Comparison of ENCODE assay signal across 10 mouse cellular contexts in the genomic region with DNA sequence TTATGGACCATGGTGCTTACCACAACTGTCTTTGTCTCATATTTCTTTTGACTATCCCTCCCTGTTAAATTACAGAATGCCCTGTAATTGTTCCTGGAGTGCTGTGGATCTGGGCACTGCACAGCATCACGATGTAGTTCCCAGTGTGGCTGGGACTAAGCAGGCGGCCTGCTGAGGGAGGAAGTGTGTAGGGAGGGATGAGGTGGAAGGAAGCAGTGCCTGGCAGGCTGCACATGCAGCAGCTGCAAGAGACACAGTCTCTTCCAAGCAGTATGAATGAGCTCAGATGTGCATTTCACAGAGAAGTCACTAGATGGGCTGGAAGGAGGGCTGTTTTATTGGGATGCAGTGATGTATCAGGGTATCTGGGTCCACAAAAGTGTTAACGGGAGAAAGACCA. TPM values are rescaled to one million over a fixed set of nuclear protein-coding genes. Genes with fewer than 3 reads are reported as not detected.
DNase-seq lines count a peak whose midpoint lies in the region; ATAC-seq and TF ChIP-seq lines count a peak whose summit lies in the region.
"Had no signal": no experiment of that assay in that cellular context is flagged by ENCODE, and none has a peak within 500 bp of the region (broad histone marks: within the 10 kb centered on the region; RNA-seq: fewer than 3 reads in every experiment).

No protein-coding gene starts in this region.

- peaks cover 25% of the 10 kb centered on the region for H3K4me1 ChIP-seq in hindbrain, embryonic 14.5 days (replicated peaks; ENCODE audit: control insufficient read depth, insufficient read depth, low read length)
- peaks cover 20% of the 10 kb centered on the region for H3K4me1 ChIP-seq in midbrain, embryonic 16.5 days (ENCODE audit: control insufficient read depth, insufficient read depth, low read length)
- H3K4me1 ChIP-seq in lung, postnatal 0 days (ENCODE audit: insufficient read depth, low read depth, low read length), result no peaks in the 10 kb centered on the region
- H3K4me1 ChIP-seq: liver, embryonic 13.5 days had no signal

- H3K27me3 ChIP-seq in hindbrain, embryonic 14.5 days (ENCODE audit: control insufficient read depth, insufficient read depth, low read length), result no peaks in the 10 kb centered on the region
- H3K27me3 ChIP-seq in midbrain, embryonic 16.5 days (ENCODE audit: control insufficient read depth, insufficient read depth, low read depth, low read length), result no peaks in the 10 kb centered on the region
- H3K27me3 ChIP-seq in lung, postnatal 0 days (replicated peaks; ENCODE audit: insufficient read depth, low read length), result no peaks in the 10 kb centered on the region
- H3K27me3 ChIP-seq: liver, embryonic 13.5 days had no signal

- WGBS in hindbrain, embryonic 14.5 days, result 27% methylated on average over 3 of the region's 3 CpGs
- WGBS in midbrain, embryonic 16.5 days, result 26% methylated on average over 3 of the region's 3 CpGs
- 33% methylated on average over 3 of the region's 3 CpGs for WGBS in lung, postnatal 0 days

- no peak for TF ChIP-seq EP300 in lung, postnatal 0 days (IDR thresholded peaks at IDR 0.05)

- TF ChIP-seq CTCF in lung, postnatal 0 days (IDR thresholded peaks at IDR 0.05), result no peak

- peak; percentile 76 for ATAC-seq in hindbrain, embryonic 14.5 days (ENCODE audit: low FRiP score)
- peak; percentile 82 for ATAC-seq in midbrain, embryonic 16.5 days
- no peak; the same call in 1 of the 2 replicates for ATAC-seq in lung, postnatal 0 days

- no peak overlapping the region for H3K4me3 ChIP-seq in hindbrain, embryonic 14.5 days (replicated peaks; ENCODE audit: low read length)
- no peak overlapping the region for H3K4me3 ChIP-seq in midbrain, embryonic 16.5 days (ENCODE audit: low read depth, low read length)
- H3K4me3 ChIP-seq in lung, postnatal 0 days (ENCODE audit: low read depth, low read length), result no peak overlapping the region
- H3K4me3 ChIP-seq: liver, embryonic 13.5 days had no signal

- DNase-seq in gastrocnemius, postnatal 14 days, result peak; percentile 26
- DNase-seq in gastrocnemius, adult 8-10 months (ENCODE audit: low spot score in 2 of 2), result no peak
- peak; percentile 41 to 64 for DNase-seq in cerebellum, postnatal 25 days
- no peak for DNase-seq in hindbrain, embryonic 14.5 days (ENCODE audit: low spot score)
- no peak for DNase-seq in lung, postnatal 0 days (ENCODE audit: low spot score)
- DNase-seq in lung, postnatal 25 days (ENCODE audit: low spot score), result no peak
- no peak for DNase-seq in adrenal gland, adult 2 months
- DNase-seq: liver, embryonic 13.5 days had no signal

- H3K27ac ChIP-seq in hindbrain, embryonic 14.5 days, result peak overlapping the region; percentile 57
- H3K27ac ChIP-seq in midbrain, embryonic 16.5 days (ENCODE audit: low read length), result peak overlapping the region; percentile 51
- no peak overlapping the region for H3K27ac ChIP-seq in lung, postnatal 0 days (ENCODE audit: low read length)
- H3K27ac ChIP-seq: liver, embryonic 13.5 days had no signal

- H3K36me3 ChIP-seq in hindbrain, embryonic 14.5 days (replicated peaks; ENCODE audit: control insufficient read depth, insufficient read depth), result 0 out of 2 replicates have a peak, but pooled peaks cover 5% of the 10 kb centered on the region
- no peaks in the 10 kb centered on the region for H3K36me3 ChIP-seq in midbrain, embryonic 16.5 days (ENCODE audit: control insufficient read depth, insufficient read depth, low read length)
- H3K36me3 ChIP-seq in lung, postnatal 0 days (ENCODE audit: insufficient read depth, low read length), result 0 out of 2 replicates have a peak, but pooled peaks cover 2% of the 10 kb centered on the region

- intact Hi-C loops in gastrocnemius, postnatal 14 days (cut with DNase I; ENCODE audit: low total_unique reads), result no loop called here

- H3K9ac ChIP-seq in hindbrain, embryonic 14.5 days, result 0 out of 2 replicates have a peak overlapping the region, but pooled peaks have one; percentile 31
- peak overlapping the region; percentile 48; the same call in 1 of the 2 replicates for H3K9ac ChIP-seq in midbrain, embryonic 16.5 days (ENCODE audit: low read depth, low read length)
- no peak overlapping the region for H3K9ac ChIP-seq in lung, postnatal 0 days (replicated peaks; ENCODE audit: low read depth)
- H3K9ac ChIP-seq: liver, embryonic 13.5 days had no signal

- no peaks in the 10 kb centered on the region for H3K9me3 ChIP-seq in hindbrain, embryonic 14.5 days (ENCODE audit: control insufficient read depth, low read length)
- no peaks in the 10 kb centered on the region for H3K9me3 ChIP-seq in midbrain, embryonic 16.5 days (replicated peaks; ENCODE audit: control insufficient read depth, low read length, poor library complexity, severe bottlenecking)
- H3K9me3 ChIP-seq in lung, postnatal 0 days (ENCODE audit: low read length), result no peaks in the 10 kb centered on the region
- H3K9me3 ChIP-seq: liver, embryonic 13.5 days had no signal

- no peak overlapping the region for H3K4me2 ChIP-seq in hindbrain, embryonic 14.5 days (replicated peaks)
- no peak overlapping the region for H3K4me2 ChIP-seq in midbrain, embryonic 16.5 days (ENCODE audit: low read length)
- H3K4me2 ChIP-seq in lung, postnatal 0 days (replicated peaks; ENCODE audit: low read depth, low read length), result no peak overlapping the region
- H3K4me2 ChIP-seq: heart, embryonic 11.5 days; liver, embryonic 13.5 days had no signal

RNA-seq across cellular contexts. Expression of a gene that starts 14.4 kb away (rescaled TPM):
- 10 to 100 TPM; 13.9 to 15.1 TPM for total RNA-seq in gastrocnemius, postnatal 14 days (2021)
- total RNA-seq in gastrocnemius, adult 8-10 months (2022), result 10 to 100 TPM; 20.1 to 24.6 (median 21.3) TPM
- polyA plus RNA-seq in hindbrain, embryonic 14.5 days (2014; fragmentation: Nextera tagmentation; extraction: Ambion mirVana), result 55.8 and 60.8 TPM in 2 replicates
- 57.4 and 59.5 TPM in 2 replicates for polyA plus RNA-seq in midbrain, embryonic 16.5 days (2015; fragmentation: Nextera tagmentation; extraction: Ambion mirVana)
- polyA plus RNA-seq in lung, postnatal 0 days (2015; fragmentation: Nextera tagmentation; extraction: Ambion mirVana), result 17.6 and 18.2 TPM in 2 replicates
- total RNA-seq in adrenal gland, adult 2 months (2021), result 10 to 100 TPM; 17.7 to 24.2 TPM
- 0.66 and 0.98 TPM in 2 replicates for polyA plus RNA-seq in adrenal gland, adult 2 months (2012; rRNA removed)

RNA-seq across cellular contexts. Expression of a gene that starts 14.5 kb away (rescaled TPM):
- total RNA-seq in gastrocnemius, postnatal 14 days (2021), result not detected
- total RNA-seq in gastrocnemius, adult 8-10 months (2022), result under 1 TPM in 3 of 4 experiments, not detected in 1; 0.12 to 0.43 (median 0.16) TPM
- 1.4 and 2.2 TPM in 2 replicates for polyA plus RNA-seq in hindbrain, embryonic 14.5 days (2014; fragmentation: Nextera tagmentation; extraction: Ambion mirVana)
- polyA plus RNA-seq in midbrain, embryonic 16.5 days (2015; fragmentation: Nextera tagmentation; extraction: Ambion mirVana), result 1.8 and 2.3 TPM in 2 replicates
- polyA plus RNA-seq in lung, postnatal 0 days (2015; fragmentation: Nextera tagmentation; extraction: Ambion mirVana), result 0.11 and 0.20 TPM in 2 replicates
- total RNA-seq in adrenal gland, adult 2 months (2021), result under 1 TPM; 0.31 to 0.55 TPM
- 0.27 and 0.32 TPM in 2 replicates for polyA plus RNA-seq in adrenal gland, adult 2 months (2012; rRNA removed)
- polyA plus RNA-seq: liver, embryonic 13.5 days had no signal

Comparison
In these comparisons a context has a peak if more than half of its experiments do, and no peak if none do; other contexts are left out.
1. DNase-seq: peak in gastrocnemius, postnatal 14 days (single experiment) and cerebellum, postnatal 25 days (2 of 2); none in gastrocnemius, adult 8-10 months (0 of 2), hindbrain, embryonic 14.5 days (single experiment), lung, postnatal 0 days (single experiment), lung, postnatal 25 days (single experiment) and adrenal gland, adult 2 months (single experiment).